Mouse (Mus musculus) ovary, adult 18-20 months (tissue): ENCODE data around the gene Slc16a8.
"Not testable (repeated sequence)": the region's sequence is repeated elsewhere in the genome, so short reads cannot be mapped to it uniquely, and the experiment has no call there.

Experiments
- DNase-seq: peaks from one replicate; pipeline ENCODE4 v3.0.0; 2022; ENCODE audit warnings: low spot score, mixed read lengths

Gene Slc16a8

GRCm38 (mm10) chr15:79262786-79263309, 8.3 kb upstream of the Slc16a8 start:
- DNase-seq: no peak

DNA sequence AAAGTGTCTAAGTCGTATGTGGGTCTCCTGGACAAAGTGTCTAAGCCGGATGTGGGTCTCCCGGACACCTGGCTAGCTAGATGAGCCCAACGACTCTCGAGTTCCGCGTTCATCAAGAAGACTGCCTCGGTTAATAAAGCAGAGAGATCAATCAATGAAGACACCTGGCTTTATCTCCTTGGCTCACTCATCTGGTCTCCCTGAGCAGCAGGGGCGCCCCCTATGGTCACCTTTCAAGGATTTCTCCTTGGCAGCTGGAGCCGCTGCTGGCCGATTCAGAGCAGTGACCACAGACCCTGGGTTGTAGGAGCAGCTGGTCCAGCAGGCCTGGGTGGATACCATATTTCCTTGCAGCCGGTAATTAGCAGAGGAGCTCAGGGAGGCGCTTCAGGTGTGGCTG, 7.8 kb upstream of the Slc16a8 start:
- DNase-seq: no peak

DNA sequence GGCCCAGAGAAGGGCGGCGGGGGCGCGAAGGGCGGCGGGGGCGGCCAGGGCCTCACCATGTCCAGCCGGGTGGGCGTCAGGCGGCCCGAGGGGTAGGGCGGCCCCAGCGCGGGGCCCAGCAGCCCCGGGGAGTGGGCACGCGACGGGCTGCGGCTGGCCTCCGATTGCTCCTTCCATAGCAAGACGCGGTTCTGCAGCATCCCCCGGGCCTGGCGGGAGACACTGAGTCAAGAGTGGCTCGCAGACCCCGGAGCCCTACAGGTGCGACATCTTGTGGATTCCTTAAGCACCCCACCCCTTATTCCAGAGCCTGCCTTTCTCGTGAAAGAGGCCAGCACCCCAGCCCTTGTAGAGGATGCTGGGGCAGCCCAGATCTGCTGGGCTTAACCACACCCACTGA, 7.2 kb upstream of the Slc16a8 start:
- DNase-seq: no peak

DNA sequence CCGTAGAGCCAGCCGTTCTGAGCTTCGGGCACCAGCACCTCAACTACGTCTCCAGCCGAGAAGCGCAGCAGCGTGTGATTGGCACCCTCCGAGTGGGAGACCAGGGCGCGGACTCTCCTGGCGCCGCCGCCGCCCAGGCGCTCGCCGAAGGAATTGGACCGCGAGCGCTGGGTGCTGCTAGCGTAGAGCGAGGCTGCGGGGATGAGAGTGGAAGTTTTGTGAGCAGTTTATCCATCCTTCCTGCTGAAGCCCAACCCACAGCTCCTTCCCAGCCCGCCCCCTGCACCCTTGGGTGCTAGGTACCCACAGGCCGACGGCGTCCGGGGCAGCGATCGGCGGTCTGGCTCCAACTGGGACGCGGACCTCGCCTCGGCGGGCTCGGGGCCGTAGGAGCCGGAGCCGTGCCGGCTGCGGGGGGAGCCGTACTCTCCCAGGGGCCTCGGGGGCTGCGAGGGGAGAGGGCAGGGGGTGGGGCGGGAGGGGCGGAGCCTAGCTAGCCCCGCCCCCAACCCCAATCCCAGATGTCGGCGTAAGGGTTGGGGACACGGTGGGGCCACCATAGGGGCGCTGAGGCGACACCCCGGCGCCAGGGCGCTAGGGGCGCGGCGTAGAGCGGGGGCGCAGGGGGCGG, 6.6 kb upstream of the Slc16a8 start:
- no peak for DNase-seq

GRCm38 (mm10) chr15:79258521-79258920, 4.0 kb upstream of the Slc16a8 start:
- DNase-seq: no peak

- no peak for DNase-seq
Measured at GRCm38 (mm10) chr15:79252580-79252979, 2.0 kb downstream of the Slc16a8 start.

GRCm38 (mm10) chr15:79251781-79252491, 2.6 kb downstream of the Slc16a8 start:
- no peak for DNase-seq

DNA sequence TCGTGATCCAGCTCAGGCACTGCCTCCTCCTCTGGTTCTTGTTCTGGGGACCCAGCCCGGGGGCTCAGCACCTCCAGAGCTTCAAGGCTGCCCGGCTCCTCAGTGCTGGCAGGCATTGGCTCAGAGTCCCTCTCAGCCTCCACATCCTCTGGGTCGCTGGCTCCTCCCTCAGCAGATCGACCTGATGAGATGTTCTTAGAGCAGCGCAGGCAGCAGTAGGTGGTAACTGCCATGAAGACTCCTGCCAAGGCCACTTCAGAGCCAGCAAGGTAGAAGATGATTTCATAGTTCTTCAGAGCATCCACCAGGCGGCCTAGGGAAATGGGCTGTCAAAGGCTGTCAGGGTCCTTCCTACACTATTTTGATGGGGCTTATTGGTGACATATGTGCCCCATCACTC, 3.4 kb downstream of the Slc16a8 start:
- DNase-seq: no peak

DNA sequence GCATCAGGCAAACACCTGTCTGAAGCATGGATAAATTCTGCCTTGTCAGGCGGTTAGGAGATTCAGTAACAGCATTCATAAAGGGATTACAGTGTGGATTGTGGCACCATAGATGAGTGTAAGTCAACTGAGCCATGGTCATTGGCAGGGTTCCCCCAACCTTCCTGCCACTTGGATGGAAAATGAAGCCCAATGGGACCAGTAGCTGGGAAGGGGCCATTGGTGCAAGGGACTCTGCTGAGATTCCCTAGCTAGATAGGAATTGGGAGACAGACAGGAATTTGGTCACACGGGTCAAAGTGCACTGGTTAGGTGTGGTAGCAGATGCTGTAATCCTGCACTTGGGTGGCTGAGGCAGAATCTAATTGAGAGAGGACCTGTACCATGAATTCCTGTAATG, 4.3 kb downstream of the Slc16a8 start:
- DNase-seq: no peak

GRCm38 (mm10) chr15:79245321-79245720, 9.2 kb downstream of the Slc16a8 start:
- DNase-seq: no peak

- DNase-seq: peak; percentile 80
Measured at GRCm38 (mm10) chr15:79244071-79244893, 10.3 kb downstream of the Slc16a8 start.

- peak; percentile 90 for DNase-seq
Measured at GRCm38 (mm10) chr15:79243234-79244042, 11.1 kb downstream of the Slc16a8 start.

DNA sequence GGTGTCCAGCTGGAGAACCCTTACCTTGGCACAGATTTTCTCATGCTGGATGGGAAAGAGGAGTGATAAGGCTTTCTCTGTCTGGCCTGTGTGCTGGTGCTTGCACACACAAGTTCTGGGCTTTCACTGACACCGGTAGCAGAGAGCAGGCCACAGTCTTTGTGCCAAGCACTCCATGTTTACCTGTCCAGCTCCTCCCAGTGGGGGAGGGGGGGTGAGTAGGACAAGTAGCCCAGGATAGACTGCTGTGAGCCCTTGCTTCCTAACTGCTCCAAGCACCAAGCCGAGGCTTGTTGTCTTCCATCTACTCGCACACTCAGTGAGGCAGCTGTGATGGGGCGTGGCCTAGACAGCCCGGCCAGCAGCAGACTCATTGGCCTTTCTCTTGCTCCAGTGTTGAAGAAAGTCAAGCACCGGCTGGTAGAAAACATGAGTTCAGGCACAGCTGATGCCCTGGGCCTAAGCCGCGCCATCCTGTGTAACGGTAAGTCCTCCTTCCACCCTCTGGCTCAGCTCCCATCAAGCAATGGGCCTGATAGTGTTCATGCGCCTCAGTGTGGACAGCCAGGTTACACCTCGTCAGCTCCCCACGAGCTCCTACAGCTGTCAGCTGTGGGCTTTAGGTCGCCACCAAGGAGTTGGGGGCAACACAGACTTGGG, 11.9 kb downstream of the Slc16a8 start:
- no peak for DNase-seq

GRCm38 (mm10) chr15:79238036-79238435, 16.5 kb downstream of the Slc16a8 start:
- DNase-seq: no peak

- DNase-seq: no peak
Measured at GRCm38 (mm10) chr15:79235268-79235667, 19.3 kb downstream of the Slc16a8 start.

DNA sequence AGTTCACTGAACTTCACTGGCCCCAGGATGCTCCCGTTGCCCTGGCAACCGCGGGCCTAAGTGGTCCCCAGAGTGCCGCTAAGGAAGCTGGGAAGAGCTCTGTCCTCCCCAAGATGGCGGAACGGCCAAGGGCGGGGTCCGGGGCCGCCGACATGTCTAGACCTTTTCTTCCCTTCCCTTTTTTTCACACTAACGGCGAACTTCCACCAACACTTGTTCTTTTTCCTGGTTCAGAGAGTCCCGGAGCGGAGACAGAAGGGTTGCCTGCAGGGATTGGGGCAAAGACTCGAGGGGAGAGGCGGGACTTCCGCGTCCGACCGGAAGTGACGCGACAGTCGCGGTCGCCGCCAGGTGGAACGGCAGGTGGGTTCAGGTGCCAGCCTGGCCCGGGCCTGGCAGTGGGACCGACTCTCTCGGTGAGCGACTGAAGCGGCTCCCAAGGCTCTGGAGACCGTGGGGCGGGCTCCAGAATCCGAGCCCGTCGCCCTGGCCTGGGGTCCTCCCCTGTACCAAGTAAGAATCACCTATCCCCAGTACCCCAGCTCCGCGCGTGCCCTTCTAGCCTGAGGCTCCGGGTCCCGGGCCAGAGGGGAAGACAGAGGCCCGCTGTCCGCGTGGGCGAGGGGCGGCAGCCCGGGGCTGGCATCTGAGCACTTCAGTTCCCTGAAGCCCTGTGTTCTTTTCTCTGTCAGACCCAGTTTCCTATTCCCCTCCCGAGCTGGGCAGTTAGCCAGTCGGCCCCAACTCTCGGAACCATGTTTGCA, 25.3 kb downstream of the Slc16a8 start, which contains the start of the genes Pick1 and Gm49486:
Gene Pick1, plus strand, starts transcription at position 116 of the 764 bp plus-strand sequence.
Gene Gm49486, plus strand, starts transcription at position 334 of the 764 bp plus-strand sequence.
- peak; percentile 72 for DNase-seq

DNA sequence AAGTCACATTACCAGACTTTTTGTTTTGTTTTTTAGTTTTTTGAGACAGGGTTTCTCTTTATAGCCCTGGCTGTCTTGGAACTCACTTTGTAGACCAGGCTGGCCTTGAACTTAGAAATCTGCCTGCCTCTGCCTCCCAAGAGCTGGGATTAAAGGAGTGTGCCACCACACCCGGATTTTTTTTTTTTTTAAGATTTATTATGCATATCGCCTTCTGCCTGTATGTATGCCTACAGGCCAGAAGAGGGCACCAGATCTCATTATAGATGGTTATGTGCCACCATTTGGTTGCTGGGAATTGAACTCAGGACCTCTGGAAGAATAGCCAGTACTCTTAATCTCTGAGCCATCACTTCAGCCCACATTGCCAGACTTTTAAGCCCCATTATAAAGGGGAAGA, 28.8 kb downstream of the Slc16a8 start:
- not testable (repeated sequence) for DNase-seq

GRCm38 (mm10) chr15:79224685-79225084, 29.9 kb downstream of the Slc16a8 start:
- peak; percentile 33 for DNase-seq

GRCm38 (mm10) chr15:79223641-79224040, 30.9 kb downstream of the Slc16a8 start:
- DNase-seq: no peak

DNA sequence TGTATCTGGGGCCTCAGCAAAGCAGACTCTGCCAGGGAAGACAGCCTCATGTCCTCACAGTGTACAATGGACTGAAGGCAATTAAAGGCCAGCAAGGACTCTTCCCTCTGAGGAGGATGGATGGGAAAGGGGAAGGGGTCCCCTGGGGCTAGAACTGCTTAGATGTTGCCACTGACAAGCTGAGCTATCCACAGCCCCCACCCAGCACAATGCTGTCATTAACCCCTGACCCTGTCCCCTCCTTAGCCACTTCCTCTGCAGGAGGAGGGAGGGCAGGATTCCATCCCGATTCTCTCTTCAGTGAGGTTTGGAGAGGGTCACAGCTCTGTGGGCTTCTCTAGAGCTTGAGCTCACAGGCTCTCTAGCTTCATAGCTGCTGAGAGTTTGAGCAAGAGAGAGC, 35.0 kb downstream of the Slc16a8 start:
- no peak for DNase-seq
